In genomic region chr11:113649353-113650210, GRCm38 (mm10) we compare ENCODE assay signal across 8 mouse cellular contexts. TPM values are rescaled to one million over a fixed set of nuclear protein-coding genes. Genes with fewer than 3 reads are reported as not detected.
DNase-seq lines count a peak whose midpoint lies in the region; ATAC-seq and TF ChIP-seq lines count a peak whose summit lies in the region.

Gene Slc39a11 (minus strand): TSS chr11:113650079.

- WGBS in intestine, embryonic 14.5 days: under 1% methylated on average over 67 of the region's 91 CpGs
- WGBS in limb, embryonic 10.5 days: under 1% methylated on average over 91 of the region's 91 CpGs
- WGBS in midbrain, embryonic 11.5 days: under 1% methylated on average over 75 of the region's 91 CpGs

- TF ChIP-seq POLR2A in cortical plate, adult 2 months (IDR thresholded peaks at IDR 0.05; ENCODE audit: extremely low read depth, insufficient read depth, low read length): peak; percentile 37; the same call in 1 of the 2 replicates

- peaks cover 8% of the 10 kb centered on the region for H3K4me1 ChIP-seq in cortical plate, adult 2 months (ENCODE audit: control insufficient read depth, insufficient read depth, low read length)
- peaks cover 19% of the 10 kb centered on the region for H3K4me1 ChIP-seq in intestine, embryonic 14.5 days (replicated peaks; ENCODE audit: control insufficient read depth, insufficient read depth, low read length)
- H3K4me1 ChIP-seq in limb, embryonic 10.5 days: peaks cover 71% of the 10 kb centered on the region
- peaks cover 13% of the 10 kb centered on the region; the same call in 1 of the 2 replicates for H3K4me1 ChIP-seq in midbrain, embryonic 11.5 days (ENCODE audit: control insufficient read depth, insufficient read depth, low read length)

- H3K27ac ChIP-seq in cortical plate, adult 2 months (ENCODE audit: insufficient read depth, low read length): peak within 1 kb of the TSS; percentile 100
- H3K27ac ChIP-seq in intestine, embryonic 14.5 days (ENCODE audit: low read depth): peak within 1 kb of the TSS; percentile 82
- peak within 1 kb of the TSS; percentile 98 for H3K27ac ChIP-seq in limb, embryonic 10.5 days
- peak within 1 kb of the TSS; percentile 87 for H3K27ac ChIP-seq in midbrain, embryonic 11.5 days (ENCODE audit: low read depth, low read length)

- H3K27me3 ChIP-seq in intestine, embryonic 14.5 days (replicated peaks; ENCODE audit: control insufficient read depth, insufficient read depth, low read length): no peaks in the 10 kb centered on the region
- H3K27me3 ChIP-seq in limb, embryonic 10.5 days (ENCODE audit: low read depth, poor library complexity, severe bottlenecking): no peaks in the 10 kb centered on the region
- H3K27me3 ChIP-seq in midbrain, embryonic 11.5 days (ENCODE audit: control insufficient read depth, insufficient read depth, low read length): no peaks in the 10 kb centered on the region; the same call in 1 of the 2 replicates

- no peak for TF ChIP-seq CTCF in cortical plate, adult 2 months (IDR thresholded peaks at IDR 0.05; ENCODE audit: extremely low read depth, insufficient read depth, low read length)

- peaks cover 26% of the 10 kb centered on the region for H3K36me3 ChIP-seq in intestine, embryonic 14.5 days (ENCODE audit: control insufficient read depth, insufficient read depth, low read length)
- peaks cover 32% of the 10 kb centered on the region for H3K36me3 ChIP-seq in limb, embryonic 10.5 days
- H3K36me3 ChIP-seq in midbrain, embryonic 11.5 days (ENCODE audit: control insufficient read depth, insufficient read depth, low read length): peaks cover 11% of the 10 kb centered on the region

- H3K9ac ChIP-seq in intestine, embryonic 14.5 days (ENCODE audit: low read length): peak within 1 kb of the TSS; percentile 93
- peak within 1 kb of the TSS; percentile 96 for H3K9ac ChIP-seq in midbrain, embryonic 11.5 days (ENCODE audit: low read length)

- no peak for DNase-seq in cerebellum, adult 9-10 months
- DNase-seq in gastrocnemius, postnatal 4 days (ENCODE audit: low spot score in 2 of 2): peak; percentile 61 to 76
- DNase-seq in intestine, embryonic 14.5 days (ENCODE audit: low spot score): peak; percentile 91
- peak; percentile 88 for DNase-seq in limb, embryonic 10.5 days (ENCODE audit: low spot score)
- DNase-seq in midbrain, embryonic 11.5 days (ENCODE audit: low spot score, missing footprints): peak; percentile 97
- DNase-seq in spleen, adult 12 weeks (ENCODE audit: low spot score): peak; percentile 58

- H3K9me3 ChIP-seq in intestine, embryonic 14.5 days (ENCODE audit: control insufficient read depth, low read length): no peaks in the 10 kb centered on the region
- H3K9me3 ChIP-seq in limb, embryonic 10.5 days (replicated peaks): no peaks in the 10 kb centered on the region
- H3K9me3 ChIP-seq in midbrain, embryonic 11.5 days (ENCODE audit: control insufficient read depth, low read length): no peaks in the 10 kb centered on the region

- peak within 1 kb of the TSS; percentile 99 for H3K4me3 ChIP-seq in cortical plate, adult 2 months (ENCODE audit: insufficient read depth, low read length)
- H3K4me3 ChIP-seq in intestine, embryonic 14.5 days (ENCODE audit: low read depth, low read length): peak within 1 kb of the TSS; percentile 95
- peak within 1 kb of the TSS; percentile 95 for H3K4me3 ChIP-seq in limb, embryonic 10.5 days
- H3K4me3 ChIP-seq in midbrain, embryonic 11.5 days (ENCODE audit: low read depth, low read length): peak within 1 kb of the TSS; percentile 94

- peak; percentile 42 for ATAC-seq in cerebellum, adult (ENCODE audit: insufficient number of reproducible peaks, low FRiP score, low TSS enrichment)
- ATAC-seq in intestine, embryonic 14.5 days (replicated peaks; ENCODE audit: low FRiP score, low TSS enrichment, low read depth): peak; percentile 80
- ATAC-seq in midbrain, embryonic 11.5 days (ENCODE audit: low FRiP score): peak; percentile 87

- H3K4me2 ChIP-seq in intestine, embryonic 14.5 days (ENCODE audit: low read length): peak within 1 kb of the TSS; percentile 84
- peak within 1 kb of the TSS; percentile 69 for H3K4me2 ChIP-seq in midbrain, embryonic 11.5 days

RNA-seq across cellular contexts. Expression of gene Slc39a11, which starts in this region (rescaled TPM):
- polyA plus RNA-seq in cortical plate, adult 2 months (2012; rRNA removed): 11.4 and 12.7 TPM in 2 replicates
- total RNA-seq in gastrocnemius, postnatal 4 days (2021): 1 to 10 TPM; 8.2 to 8.9 TPM
- polyA plus RNA-seq in intestine, embryonic 14.5 days (2014; fragmentation: Nextera tagmentation; extraction: Ambion mirVana): 24.0 and 24.4 TPM in 2 replicates
- 14.2 and 15.7 TPM in 2 replicates for polyA plus RNA-seq in limb, embryonic 10.5 days (2016; fragmentation: Nextera tagmentation; extraction: Ambion mirVana)
- 17.7 and 17.8 TPM in 2 replicates for polyA plus RNA-seq in midbrain, embryonic 11.5 days (2014; fragmentation: Nextera tagmentation; extraction: Ambion mirVana)
